Mouse (Mus musculus): ENCODE measurements around the gene Commd7. TPM values are rescaled to one million over a fixed set of nuclear protein-coding genes. Genes with fewer than 3 reads are reported as not detected.

Commd7 gene
- total RNA-seq, 2 experiments from 2014 or later: 13.9 to 14.6 TPM

DNA sequence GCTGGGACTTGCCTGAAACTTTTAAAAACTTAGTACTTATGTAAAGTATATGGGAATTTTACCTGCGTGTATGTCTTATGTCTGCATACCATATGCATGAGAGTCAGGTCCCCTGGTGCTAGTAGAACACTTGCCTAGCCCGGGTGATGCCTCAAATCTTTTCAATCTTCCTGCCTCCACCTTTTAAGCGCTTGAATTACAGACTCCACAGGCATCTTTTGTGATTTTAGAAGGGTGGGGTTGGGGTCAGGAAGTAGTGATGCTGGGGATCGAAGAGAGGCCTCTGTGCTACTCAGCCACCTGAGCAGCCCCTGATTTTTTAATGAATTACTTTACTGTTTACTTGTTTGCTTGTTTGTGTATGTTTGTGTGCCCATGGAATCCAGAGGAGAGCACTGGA, 37.6 kb downstream of the Commd7 start:
- intact Hi-C loops (cut with DNase I): no loop called here

DNA sequence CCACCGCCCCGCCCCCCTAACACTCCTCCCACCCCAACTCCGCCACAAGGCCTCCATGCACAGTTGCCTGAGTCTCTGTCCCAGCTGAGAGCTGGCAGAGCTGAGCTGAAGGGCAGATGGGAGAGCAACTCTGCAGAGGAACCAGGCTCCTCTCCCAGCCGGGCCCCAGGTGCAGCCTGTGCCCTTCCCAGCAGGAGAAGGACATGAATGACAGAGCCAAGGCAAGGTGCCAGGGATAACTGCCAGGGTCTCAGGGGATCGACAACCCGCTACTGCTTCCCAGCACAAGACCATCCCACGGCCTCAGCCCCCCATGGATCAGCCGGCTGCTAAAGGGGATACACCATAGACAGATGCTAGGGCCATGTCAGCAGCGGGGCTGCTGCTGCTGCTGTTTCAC, 39.4 kb downstream of the Commd7 start:
- intact Hi-C loops (cut with DNase I): no loop called here
- no peak for DNase-seq (ENCODE audit: low spot score)

More for the DNA sequence above, 37.6 kb downstream of the Commd7 start:
- DNase-seq (ENCODE audit: low spot score): no peak

- DNase-seq (ENCODE audit: low spot score): no peak
- intact Hi-C loops (cut with DNase I): no loop called here
Observed at GRCm38 (mm10) chr2:153592056-153593014, 40.2 kb downstream of the Commd7 start.

GRCm38 (mm10) chr2:153586515-153587174, 45.9 kb downstream of the Commd7 start:
- intact Hi-C loops (cut with DNase I): loop anchor here (1.0 to 5.0 kb wide), 3 partner anchors 69 to 438 kb away; no protein-coding TSS in a partner anchor
- peak; percentile 64 for DNase-seq (ENCODE audit: low spot score)

DNA sequence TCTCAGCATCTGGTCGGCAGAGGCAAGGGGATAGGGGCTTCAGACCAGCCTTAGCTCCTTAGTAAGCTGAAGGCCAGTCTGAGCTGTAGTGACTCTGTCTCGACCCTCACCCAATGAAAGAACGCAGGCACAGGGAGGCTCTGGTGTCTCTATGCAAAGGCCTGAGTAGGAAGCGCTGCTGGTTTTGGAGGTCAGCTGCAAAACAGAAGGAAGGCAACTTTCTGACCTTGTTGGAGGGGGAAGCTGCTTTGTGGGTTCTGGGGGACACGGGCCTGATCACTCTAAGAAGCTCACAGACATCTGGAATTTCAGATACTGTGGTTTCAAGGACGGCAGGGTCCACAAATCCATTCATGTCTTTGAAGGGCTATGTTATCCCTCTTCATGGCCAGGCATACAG, 46.6 kb downstream of the Commd7 start:
- intact Hi-C loops (cut with DNase I): loop anchor here (1.0 to 5.0 kb wide), 3 partner anchors 69 to 438 kb away; no protein-coding TSS in a partner anchor
- no peak for DNase-seq (ENCODE audit: low spot score)

- intact Hi-C loops (cut with DNase I): loop anchor here (5.0 kb wide), 1 partner anchor 52 kb away; no protein-coding TSS in a partner anchor
- no peak for DNase-seq (ENCODE audit: low spot score)
Observed at GRCm38 (mm10) chr2:153584396-153584795, 48.2 kb downstream of the Commd7 start.

DNA sequence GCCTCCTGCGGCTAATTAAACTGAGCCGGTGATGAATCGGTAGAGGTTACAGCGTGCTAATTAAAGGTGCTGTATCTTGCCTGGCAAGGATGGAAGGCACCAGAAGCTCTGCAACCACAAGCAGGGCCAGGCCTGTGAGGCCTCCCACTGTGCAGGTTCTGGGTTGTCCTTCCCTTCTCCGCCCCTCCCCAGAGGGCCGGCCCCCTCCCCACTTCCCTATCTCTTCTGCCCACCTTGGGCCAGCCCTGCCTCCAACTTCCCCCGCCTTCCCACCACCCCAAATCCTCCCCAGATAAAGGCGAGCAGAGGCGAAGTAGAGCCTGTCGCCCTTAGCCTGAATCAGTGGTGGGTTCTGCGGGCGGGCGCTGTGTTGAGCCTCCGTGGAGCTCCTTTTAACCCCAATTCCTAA, 48.9 kb downstream of the Commd7 start:
- no peak for DNase-seq (ENCODE audit: low spot score)
- intact Hi-C loops (cut with DNase I): loop anchor here (5.0 kb wide), 1 partner anchor 51 kb away; no protein-coding TSS in a partner anchor

DNA sequence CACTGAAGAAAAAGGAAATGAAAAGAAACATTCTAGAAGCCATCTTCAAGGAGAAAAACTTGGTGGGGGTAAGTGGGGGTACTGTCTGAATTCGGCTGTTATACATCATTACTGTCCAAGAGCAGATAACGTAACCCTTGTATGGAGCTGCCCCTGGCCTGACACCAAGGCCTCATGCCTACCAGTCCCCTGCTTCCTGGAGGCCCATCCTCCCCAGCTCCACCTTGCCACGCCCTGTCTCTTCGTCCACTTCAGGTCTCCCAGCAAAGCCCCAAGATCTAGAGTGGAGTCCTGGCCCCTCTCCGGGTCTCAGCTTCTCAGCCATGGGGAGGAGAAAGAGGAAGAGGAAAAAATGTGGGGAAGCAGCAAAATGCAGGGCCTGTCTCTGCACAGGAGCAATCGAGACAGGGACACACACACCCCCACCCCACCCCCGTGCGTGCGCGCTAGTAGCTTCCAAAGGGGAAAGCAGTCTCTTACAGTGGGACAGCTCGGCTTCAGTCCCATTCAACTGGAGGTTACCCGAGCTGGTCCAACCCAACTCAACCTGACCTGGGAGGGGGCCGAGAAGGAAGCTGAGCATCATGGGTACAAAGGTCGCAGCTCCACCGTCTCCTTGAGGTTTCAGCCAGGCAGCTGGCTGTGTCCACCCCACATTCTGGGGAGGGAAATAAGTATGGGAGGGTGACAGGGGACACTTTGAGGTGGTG, 49.5 kb downstream of the Commd7 start:
- DNase-seq (ENCODE audit: low spot score): no peak
- intact Hi-C loops (cut with DNase I): loop anchor here (5.0 kb wide), 1 partner anchor 51 kb away; no protein-coding TSS in a partner anchor

DNA sequence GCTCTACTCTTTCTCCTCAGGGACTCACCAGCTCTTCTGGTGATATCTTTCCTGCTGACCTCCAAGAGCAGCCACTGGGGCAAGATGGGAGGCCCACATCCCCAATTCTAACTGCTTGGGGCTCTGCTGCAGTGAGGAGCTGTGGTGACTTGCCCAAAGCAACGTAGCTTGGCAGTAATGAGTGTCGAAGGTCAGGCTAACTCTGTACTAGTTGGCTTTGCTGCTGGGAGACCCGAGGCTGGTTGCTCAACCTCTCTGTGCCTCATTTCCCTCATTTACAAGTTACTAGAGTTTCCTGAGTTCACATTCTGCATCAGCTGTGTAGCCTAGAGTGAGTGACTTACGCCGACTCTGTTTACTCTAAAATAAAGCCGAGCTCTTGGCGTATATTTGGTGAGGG, 51.2 kb downstream of the Commd7 start:
- DNase-seq (ENCODE audit: low spot score): no peak
- intact Hi-C loops (cut with DNase I): loop anchor here (5.0 kb wide), 1 partner anchor 49 kb away; no protein-coding TSS in a partner anchor

DNA sequence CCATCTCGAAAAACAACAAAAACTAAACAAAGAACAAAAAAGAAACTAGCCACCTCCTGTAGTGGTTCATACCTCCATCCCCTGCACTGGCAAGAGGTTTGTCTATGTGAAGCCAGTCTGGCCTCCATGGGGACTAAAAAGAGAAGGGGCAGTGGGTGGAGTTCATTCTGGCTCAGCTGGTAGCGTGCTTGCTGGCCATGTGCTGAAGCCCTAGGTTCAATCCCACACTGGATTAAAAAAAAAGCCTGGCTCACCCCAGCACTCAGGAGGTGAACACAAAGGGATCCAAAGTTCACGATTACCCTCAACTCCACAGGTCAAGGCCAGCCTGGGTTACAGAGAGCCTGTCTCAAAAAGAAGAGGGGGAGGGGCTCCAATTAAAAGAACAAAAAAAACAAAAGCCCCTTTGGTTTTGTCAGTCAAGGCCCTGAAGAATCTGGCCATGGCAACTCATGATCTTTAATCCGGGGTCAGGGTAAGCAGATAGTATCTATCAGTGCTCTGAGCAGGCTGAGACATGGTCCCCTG, 52.1 kb downstream of the Commd7 start:
- intact Hi-C loops (cut with DNase I): loop anchor here (5.0 kb wide), 1 partner anchor 48 kb away; no protein-coding TSS in a partner anchor
- no peak for DNase-seq (ENCODE audit: low spot score)

DNA sequence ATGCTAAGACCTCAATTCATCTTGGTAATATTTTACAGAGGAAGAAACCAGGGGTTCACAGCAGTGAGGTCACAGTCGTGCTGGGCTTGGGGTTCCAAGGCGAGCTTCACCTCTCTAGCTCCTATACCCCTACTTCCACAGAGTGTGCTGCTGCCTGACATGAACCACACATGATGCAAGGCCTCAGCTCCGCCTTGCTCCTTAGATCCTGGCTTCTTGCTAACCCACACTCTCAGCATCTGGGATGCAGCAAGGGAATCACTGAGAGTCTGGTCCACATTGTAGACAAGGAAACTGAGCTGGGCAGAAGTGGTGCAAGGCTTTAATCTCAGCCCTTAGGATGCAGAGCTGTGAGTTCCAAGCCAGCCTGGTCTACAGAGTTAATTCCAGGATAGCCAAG, 52.5 kb downstream of the Commd7 start:
- DNase-seq (ENCODE audit: low spot score): no peak
- intact Hi-C loops (cut with DNase I): loop anchor here (5.0 kb wide), 1 partner anchor 48 kb away; no protein-coding TSS in a partner anchor

DNA sequence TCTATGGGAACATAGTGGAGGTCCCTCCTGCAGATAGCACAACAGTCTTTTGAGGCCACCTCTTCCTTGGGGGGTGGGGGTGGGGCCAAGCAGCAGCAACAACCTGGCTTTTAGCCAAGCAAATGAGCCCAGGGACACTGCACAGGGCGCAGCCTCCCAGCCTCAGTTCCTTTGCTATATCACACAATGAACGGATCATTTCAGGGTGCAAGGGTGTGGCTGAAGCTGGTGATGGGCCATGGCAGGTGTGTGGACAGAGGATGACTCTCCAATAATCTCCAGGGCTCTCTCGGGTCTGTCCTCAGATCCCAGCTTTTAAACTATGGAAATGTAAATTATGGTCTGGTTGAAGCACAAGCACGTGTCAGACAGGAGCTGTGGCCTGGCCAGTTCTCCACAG, 55.5 kb downstream of the Commd7 start:
- DNase-seq (ENCODE audit: low spot score): no peak

GRCm38 (mm10) chr2:153576150-153576549, 56.4 kb downstream of the Commd7 start:
- DNase-seq (ENCODE audit: low spot score): no peak
- intact Hi-C loops (cut with DNase I): no loop called here

More for the DNA sequence above, 55.5 kb downstream of the Commd7 start:
- intact Hi-C loops (cut with DNase I): no loop called here

GRCm38 (mm10) chr2:153575554-153575953, 57.0 kb downstream of the Commd7 start:
- DNase-seq (ENCODE audit: low spot score): no peak
- intact Hi-C loops (cut with DNase I): no loop called here

- intact Hi-C loops (cut with DNase I): no loop called here
- DNase-seq (ENCODE audit: low spot score): no peak
Observed at GRCm38 (mm10) chr2:153573101-153573500, 59.5 kb downstream of the Commd7 start.

DNA sequence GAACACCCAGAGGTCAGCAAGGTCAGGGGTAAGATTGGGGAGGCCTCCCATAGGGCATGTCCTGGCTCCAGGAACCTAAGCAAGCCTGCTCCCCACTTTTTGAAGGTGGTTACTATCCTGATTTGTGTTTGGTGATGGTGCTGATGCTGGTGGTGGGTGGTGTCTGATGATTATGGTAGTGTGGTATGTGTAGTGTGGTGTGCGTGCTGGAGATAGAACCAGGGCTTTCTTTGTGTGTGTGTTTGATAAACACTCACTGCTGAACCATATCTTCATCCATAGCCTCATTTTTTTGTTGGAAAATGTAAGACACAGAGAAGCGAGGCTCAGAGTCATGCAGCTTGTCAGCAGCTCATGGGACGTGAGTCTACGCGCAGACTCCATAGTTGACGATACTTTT, 64.0 kb downstream of the Commd7 start:
- no peak for DNase-seq (ENCODE audit: low spot score)
- intact Hi-C loops (cut with DNase I): no loop called here

GRCm38 (mm10) chr2:153568013-153568412, 64.6 kb downstream of the Commd7 start:
- DNase-seq (ENCODE audit: low spot score): no peak
- intact Hi-C loops (cut with DNase I): no loop called here
